Mouse (Mus musculus): Measurements from ENCODE around the gene Klhdc4.

The Klhdc4 gene

GRCm38 (mm10) chr8:121809524-121810155 is 19.7 kb downstream of the Klhdc4 start:
- DNase-seq (ENCODE audit: low spot score in 2 of 2), result peak; percentile 74 to 78

GRCm38 (mm10) chr8:121808032-121808431 is 21.3 kb downstream of the Klhdc4 start:
- DNase-seq (ENCODE audit: low spot score in 2 of 2), result no peak

- no peak for DNase-seq (ENCODE audit: low spot score in 2 of 2)
Observed at GRCm38 (mm10) chr8:121806126-121806525, 23.2 kb downstream of the Klhdc4 start.

- DNase-seq (ENCODE audit: low spot score in 2 of 2), result no peak
Observed at GRCm38 (mm10) chr8:121804829-121805228, 24.5 kb downstream of the Klhdc4 start.

- DNase-seq (ENCODE audit: low spot score in 2 of 2), result no peak
Observed at GRCm38 (mm10) chr8:121798401-121798800, 31.0 kb downstream of the Klhdc4 start.

GRCm38 (mm10) chr8:121796406-121796805 is 33.0 kb downstream of the Klhdc4 start:
- DNase-seq (ENCODE audit: low spot score in 2 of 2), result no peak

GRCm38 (mm10) chr8:121795461-121795860 is 33.9 kb downstream of the Klhdc4 start:
- DNase-seq (ENCODE audit: low spot score in 2 of 2), result no peak

- no peak for DNase-seq (ENCODE audit: low spot score in 2 of 2)
Observed at GRCm38 (mm10) chr8:121794151-121794550, 35.2 kb downstream of the Klhdc4 start.

- DNase-seq (ENCODE audit: low spot score in 2 of 2), result peak in 1 of 2 experiments; percentile 38
Observed at GRCm38 (mm10) chr8:121792627-121793026, 36.7 kb downstream of the Klhdc4 start.

GRCm38 (mm10) chr8:121792159-121792558 is 37.2 kb downstream of the Klhdc4 start:
- DNase-seq (ENCODE audit: low spot score in 2 of 2), result peak in 1 of 2 experiments; percentile 43

GRCm38 (mm10) chr8:121788786-121789185 is 40.6 kb downstream of the Klhdc4 start:
- no peak for DNase-seq (ENCODE audit: low spot score in 2 of 2)

- DNase-seq (ENCODE audit: low spot score in 2 of 2), result peak; percentile 69 to 79
Observed at GRCm38 (mm10) chr8:121786542-121786941, 42.8 kb downstream of the Klhdc4 start.

GRCm38 (mm10) chr8:121782493-121782892 is 46.9 kb downstream of the Klhdc4 start:
- no peak for DNase-seq (ENCODE audit: low spot score in 2 of 2)

- DNase-seq (ENCODE audit: low spot score in 2 of 2), result no peak
Observed at GRCm38 (mm10) chr8:121773876-121774275, 55.5 kb downstream of the Klhdc4 start.

GRCm38 (mm10) chr8:121770845-121771752 is 58.3 kb downstream of the Klhdc4 start:
- peak; percentile 65 to 84 for DNase-seq (ENCODE audit: low spot score in 2 of 2)

GRCm38 (mm10) chr8:121769621-121770020 is 59.7 kb downstream of the Klhdc4 start:
- no peak for DNase-seq (ENCODE audit: low spot score in 2 of 2)

- DNase-seq (ENCODE audit: low spot score in 2 of 2), result no peak
Observed at GRCm38 (mm10) chr8:121769095-121769494, 60.3 kb downstream of the Klhdc4 start.

GRCm38 (mm10) chr8:121765594-121766138 is 63.7 kb downstream of the Klhdc4 start:
- DNase-seq (ENCODE audit: low spot score in 2 of 2), result no peak

- no peak for DNase-seq (ENCODE audit: low spot score in 2 of 2)
Observed at GRCm38 (mm10) chr8:121763700-121764013, 65.7 kb downstream of the Klhdc4 start.

- DNase-seq (ENCODE audit: low spot score in 2 of 2), result peak in 1 of 2 experiments; percentile 55
Observed at GRCm38 (mm10) chr8:121762999-121763699, 66.2 kb downstream of the Klhdc4 start.

GRCm38 (mm10) chr8:121761480-121761879 is 67.9 kb downstream of the Klhdc4 start:
- DNase-seq (ENCODE audit: low spot score in 2 of 2), result no peak

- DNase-seq (ENCODE audit: low spot score in 2 of 2), result no peak
Observed at GRCm38 (mm10) chr8:121760484-121760883, 68.9 kb downstream of the Klhdc4 start.

Measured in right cerebral cortex, postnatal 10 days (tissue).